Mouse (Mus musculus) heart, adult 9 months (tissue): ENCODE results near the gene Stim2.

Experiments
- DNase-seq, 2 experiments: peaks; one replicate each; pipeline ENCODE4 v3.0.0; 2022; ENCODE audit warnings: low spot score in 2 of 2

Stim2 gene

GRCm38 (mm10) chr5:54116538-54116937 lies 118.2 kb downstream of the Stim2 start:
- no peak for DNase-seq

GRCm38 (mm10) chr5:54118410-54119212 lies 120.3 kb downstream of the Stim2 start:
- no peak for DNase-seq

GRCm38 (mm10) chr5:54148091-54148795 lies 149.9 kb downstream of the Stim2 start:
- DNase-seq = no peak

- DNase-seq = peak in 1 of 2 experiments; percentile 15
These were observed 156.4 kb downstream of the Stim2 start for GRCm38 (mm10) chr5:54154503-54155226.

- no peak for DNase-seq
These were observed 157.0 kb downstream of the Stim2 start for GRCm38 (mm10) chr5:54155227-54155776.

- DNase-seq = no peak
These were observed 157.6 kb downstream of the Stim2 start for GRCm38 (mm10) chr5:54155916-54156315.

- DNase-seq = no peak
These were observed 158.7 kb downstream of the Stim2 start for GRCm38 (mm10) chr5:54156944-54157527.

GRCm38 (mm10) chr5:54158230-54158629 lies 159.9 kb downstream of the Stim2 start:
- DNase-seq = peak in 1 of 2 experiments; percentile 12

GRCm38 (mm10) chr5:54159156-54159793 lies 161.0 kb downstream of the Stim2 start:
- no peak for DNase-seq

- DNase-seq = no peak
These were observed 162.3 kb downstream of the Stim2 start for GRCm38 (mm10) chr5:54160561-54160960.

- no peak for DNase-seq
These were observed 165.6 kb downstream of the Stim2 start for GRCm38 (mm10) chr5:54163890-54164289.
